Mouse (Mus musculus) cerebellum, postnatal 10 days (tissue): ENCODE data around the gene Sigmar1.
"Not testable (repeated sequence)": the region's sequence is repeated elsewhere in the genome, so short reads cannot be mapped to it uniquely, and the experiment has no call there.

Experiments
- DNase-seq, 2 experiments: peaks; one replicate each; pipeline ENCODE4 v3.0.0; 2021; ENCODE audit warnings: mixed read lengths in 2 of 2

Sigmar1 gene

GRCm38 (mm10) chr4:41755338-41756305 lies at the start of gene Sigmar1:
Gene Sigmar1, minus strand, starts transcription at chr4:41756157.
- DNase-seq: peak; percentile 93 to 94

DNA sequence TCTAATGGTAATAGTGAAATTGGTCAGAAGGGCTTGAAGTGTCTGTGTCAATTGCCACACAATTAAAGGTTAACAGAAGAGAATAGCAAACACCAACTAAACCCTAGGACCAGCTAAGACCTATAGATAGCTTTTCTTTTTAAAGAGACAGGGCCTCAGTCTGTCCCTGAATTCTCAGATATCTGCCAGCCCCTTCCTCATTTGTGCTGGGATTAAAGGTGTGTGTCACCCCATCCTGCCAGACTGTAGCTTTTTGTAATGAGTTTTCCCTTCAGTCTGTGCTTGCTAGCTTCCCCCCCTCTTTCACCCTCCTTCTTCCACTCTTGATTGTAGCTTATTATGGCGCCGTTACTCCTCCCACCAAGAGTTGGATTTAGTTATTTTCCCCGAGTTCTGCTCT lies 27.2 kb upstream of the Sigmar1 start:
- DNase-seq: not testable (repeated sequence)

GRCm38 (mm10) chr4:41782711-41783110 lies 26.8 kb upstream of the Sigmar1 start:
- DNase-seq: not testable (repeated sequence)

GRCm38 (mm10) chr4:41781748-41782485 lies 26.0 kb upstream of the Sigmar1 start:
- DNase-seq: peak in 1 of 2 experiments; percentile 38

- DNase-seq: not testable (repeated sequence)
Observed at GRCm38 (mm10) chr4:41781271-41781670, 25.3 kb upstream of the Sigmar1 start.

DNA sequence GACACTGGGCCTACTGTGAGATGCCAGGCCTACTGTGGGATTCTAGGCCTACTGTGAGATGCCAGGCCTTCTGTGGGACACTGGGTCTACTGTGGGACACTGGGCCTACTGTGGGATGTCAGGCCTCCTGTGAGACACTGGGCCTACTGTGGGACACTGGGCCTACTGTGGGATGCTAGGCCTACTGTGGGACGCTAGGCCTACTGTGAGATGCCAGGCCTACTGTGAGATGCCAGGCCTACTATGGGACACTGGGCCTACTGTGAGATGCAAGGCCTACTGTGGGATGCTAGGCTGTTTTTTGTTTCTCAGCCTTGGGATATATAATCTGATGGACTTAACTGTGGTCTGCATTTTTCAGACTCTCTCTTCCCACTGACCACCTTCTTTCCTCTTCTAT lies 19.9 kb upstream of the Sigmar1 start:
- not testable (repeated sequence) for DNase-seq

GRCm38 (mm10) chr4:41774506-41774905 lies 18.5 kb upstream of the Sigmar1 start:
- not testable (repeated sequence) for DNase-seq

GRCm38 (mm10) chr4:41774002-41774401 lies 18.0 kb upstream of the Sigmar1 start, which contains the start of gene Ccl27a:
Gene Ccl27a, minus strand, starts transcription at chr4:41774247.
- DNase-seq: peak; percentile 90 to 91

DNA sequence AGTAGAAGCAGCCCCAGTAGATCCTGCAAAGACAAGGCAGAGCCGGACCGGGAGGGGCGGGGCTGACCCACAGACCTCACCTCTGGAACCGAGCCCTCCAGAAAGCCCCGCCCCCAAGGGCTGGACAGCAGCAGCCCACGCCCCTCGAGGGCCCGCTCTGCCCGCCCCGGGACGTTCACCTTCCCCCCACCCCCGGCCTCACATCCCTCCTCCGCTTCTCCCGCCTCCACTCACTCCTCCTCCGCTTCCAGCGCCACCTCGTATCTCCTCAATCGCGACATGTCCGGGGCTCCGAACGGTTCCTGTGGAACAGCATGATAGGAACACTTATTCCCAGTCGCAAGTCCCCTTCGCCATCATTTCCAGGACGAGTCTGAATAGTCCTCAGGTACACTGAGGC lies 17.5 kb upstream of the Sigmar1 start:
- peak; percentile 69 to 74 for DNase-seq

DNA sequence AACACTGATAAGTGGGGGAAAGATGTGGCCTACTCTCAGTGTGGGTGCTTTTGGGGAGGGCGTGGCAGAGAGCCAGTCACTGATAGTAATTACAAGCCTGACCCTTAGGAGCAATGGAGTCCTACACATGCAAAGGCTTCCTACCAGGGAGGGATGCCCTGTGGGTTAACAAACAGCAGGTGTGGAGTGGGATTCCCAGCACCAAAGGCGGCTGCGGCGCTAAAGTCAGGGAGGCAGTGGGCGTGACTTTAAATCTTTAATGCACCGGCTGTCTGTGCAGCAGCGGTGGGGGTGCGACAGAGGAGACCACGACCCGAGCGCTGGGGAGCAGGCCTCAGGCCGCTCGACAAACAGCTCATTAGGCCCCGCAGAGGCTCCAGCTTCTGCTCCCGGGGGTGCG lies 17.0 kb upstream of the Sigmar1 start:
- DNase-seq: peak in 1 of 2 experiments; percentile 36

GRCm38 (mm10) chr4:41767301-41767700 lies 11.3 kb upstream of the Sigmar1 start:
- peak; percentile 57 to 60 for DNase-seq

- DNase-seq: peak; percentile 50 to 56
Observed at GRCm38 (mm10) chr4:41763176-41763575, 7.2 kb upstream of the Sigmar1 start.

GRCm38 (mm10) chr4:41762688-41763114 lies 6.7 kb upstream of the Sigmar1 start:
- peak; percentile 88 to 93 for DNase-seq

DNA sequence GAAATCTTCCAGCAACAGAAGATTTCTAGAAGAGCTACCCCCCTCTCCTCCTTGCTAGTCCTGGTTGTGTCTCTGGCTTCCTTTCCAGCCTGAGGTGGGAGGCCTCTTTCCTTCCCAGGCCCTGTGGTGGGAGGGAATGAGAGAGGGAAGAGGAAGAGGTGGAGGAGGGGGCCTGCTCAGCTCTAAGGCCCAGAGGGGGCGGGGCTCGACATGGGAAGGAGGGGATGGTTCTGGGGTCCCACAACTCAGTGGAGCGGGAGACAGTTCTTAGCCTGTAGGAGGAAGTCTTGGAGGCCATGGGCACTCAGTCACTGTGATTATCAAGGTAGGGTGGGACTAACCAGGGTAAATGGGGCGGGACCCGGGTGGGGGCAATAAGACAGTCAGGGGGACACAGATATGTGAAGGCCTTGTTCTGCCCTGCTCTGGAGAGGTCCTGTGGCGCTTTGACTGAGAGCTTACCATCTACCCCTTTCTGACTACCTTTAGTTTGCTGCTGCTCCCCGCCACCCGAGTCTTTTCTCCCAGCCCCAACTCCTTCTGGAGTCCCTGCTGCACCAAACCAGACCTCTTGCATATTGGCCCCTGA lies 6.2 kb upstream of the Sigmar1 start:
- peak; percentile 62 to 66 for DNase-seq

DNA sequence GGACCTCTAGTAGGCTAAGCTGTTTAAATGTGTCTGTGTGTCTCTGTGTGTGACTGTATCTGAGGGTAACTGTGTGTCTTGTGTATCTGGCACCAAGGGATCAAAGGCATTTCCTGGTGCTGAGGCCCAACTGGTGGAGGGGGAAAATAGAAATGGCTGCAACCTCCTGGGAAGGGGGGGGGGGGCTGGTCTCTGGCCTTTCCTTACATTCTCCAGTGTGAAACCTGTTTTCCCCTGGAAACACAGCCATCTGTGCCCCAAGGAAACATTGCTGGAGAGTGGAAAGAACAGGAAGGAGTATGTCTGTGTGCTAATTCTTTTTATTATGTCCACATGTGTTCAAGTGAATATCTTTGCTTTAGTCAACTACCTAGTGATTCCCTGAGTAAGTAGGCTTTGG lies 5.7 kb upstream of the Sigmar1 start:
- peak in 1 of 2 experiments; percentile 20 for DNase-seq

DNA sequence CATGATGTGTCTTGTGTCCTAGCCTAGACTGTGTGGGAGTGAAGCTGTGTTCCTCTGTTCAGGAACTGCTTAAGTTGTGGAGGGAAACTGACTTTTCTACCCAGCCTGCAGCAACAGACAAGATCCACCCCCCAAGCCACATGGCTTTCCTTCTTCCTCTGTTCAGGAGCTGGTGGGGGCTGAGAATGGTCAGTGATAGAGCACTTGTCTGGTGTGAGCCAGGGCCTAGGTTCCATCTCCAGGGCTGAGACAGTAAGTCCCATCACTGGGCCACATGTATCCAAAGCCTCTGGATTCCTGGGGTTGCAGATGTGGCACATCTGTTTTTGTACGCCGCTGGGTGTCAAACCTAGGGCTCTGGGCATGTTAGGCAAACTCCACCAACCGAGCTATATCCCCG lies 5.0 kb upstream of the Sigmar1 start:
- peak; percentile 44 to 51 for DNase-seq

DNA sequence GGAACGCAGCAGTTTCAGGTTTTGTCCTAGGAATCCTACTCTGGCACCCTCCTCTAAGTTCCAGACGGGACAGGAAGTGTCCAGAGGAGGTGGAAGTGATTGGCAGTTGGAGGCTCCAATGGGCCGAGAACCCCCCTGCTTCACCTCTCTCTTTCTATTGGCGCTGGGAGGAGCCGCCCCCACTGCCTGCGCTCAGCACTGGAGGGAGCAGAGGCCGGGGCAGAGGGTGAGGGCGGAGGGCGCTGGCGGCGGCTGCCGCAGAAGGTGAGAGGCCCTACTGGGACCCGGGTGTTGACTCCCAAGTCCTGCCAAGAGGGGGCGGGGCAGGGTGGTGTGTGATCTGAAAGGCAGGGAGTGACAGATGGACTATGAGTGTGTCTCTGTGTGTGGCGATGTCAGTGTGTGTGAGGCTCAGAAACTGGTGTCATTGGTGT lies 4.3 kb upstream of the Sigmar1 start:
- DNase-seq: peak; percentile 96 to 98

DNA sequence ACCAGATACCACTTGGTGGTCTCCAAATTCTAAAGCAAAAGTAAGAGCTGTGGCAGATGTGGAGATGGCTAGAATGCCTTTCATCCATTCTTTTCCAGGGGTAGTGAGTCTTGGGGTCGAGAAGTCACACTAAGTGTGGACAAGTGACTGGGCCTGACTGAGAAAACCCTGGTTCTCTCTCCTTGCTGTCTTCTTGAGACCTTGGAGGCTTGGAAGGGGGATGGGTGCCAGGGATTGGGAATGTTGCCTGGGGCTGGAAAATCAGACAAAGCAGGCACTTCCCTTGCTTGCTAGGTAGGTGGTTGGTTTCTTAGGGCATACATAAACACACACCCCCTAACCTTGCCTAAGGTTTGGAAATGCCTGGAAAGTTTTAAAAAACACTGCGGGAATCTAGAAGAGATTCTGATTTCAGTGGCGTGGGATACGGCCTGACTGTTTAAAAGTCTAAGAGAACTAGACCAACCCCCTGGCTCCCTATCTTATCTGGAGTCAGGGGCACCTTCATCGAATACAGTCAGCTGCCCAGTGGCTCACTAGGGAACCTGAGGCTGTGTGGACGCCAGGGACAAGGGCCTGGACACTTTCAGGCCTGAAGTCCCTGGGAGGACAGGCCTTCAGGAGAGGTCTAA lies 3.8 kb upstream of the Sigmar1 start:
- DNase-seq: peak; percentile 52 to 54

GRCm38 (mm10) chr4:41759206-41759605 lies 3.2 kb upstream of the Sigmar1 start:
- DNase-seq: peak; percentile 70 to 71

GRCm38 (mm10) chr4:41758701-41759100 lies 2.7 kb upstream of the Sigmar1 start:
- no peak for DNase-seq

- peak in 1 of 2 experiments; percentile 14 for DNase-seq
Observed at GRCm38 (mm10) chr4:41758021-41758420, 2.1 kb upstream of the Sigmar1 start.

DNA sequence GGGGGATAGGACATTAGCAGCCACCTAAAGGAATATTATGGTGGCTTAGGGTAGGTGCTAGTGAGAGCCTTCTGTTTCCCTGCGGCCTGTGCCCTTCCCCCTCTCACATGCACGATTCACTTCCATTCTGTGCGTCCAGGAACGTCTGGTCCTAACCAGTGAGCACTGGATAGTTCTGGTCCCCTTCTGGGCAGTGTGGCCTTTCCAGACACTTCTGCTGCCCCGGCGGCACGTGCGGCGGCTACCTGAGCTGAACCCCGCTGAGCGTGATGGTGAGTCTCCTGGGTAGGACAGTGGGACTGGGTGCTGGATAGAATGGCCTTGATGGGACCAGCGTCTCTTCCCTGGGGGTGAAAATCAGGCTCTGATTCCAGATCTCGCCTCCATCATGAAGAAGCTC lies 1.4 kb upstream of the Sigmar1 start:
- no peak for DNase-seq
